Mouse (Mus musculus) kidney, postnatal 0 days (tissue): ENCODE data around the gene Gm20388. TPM values are rescaled to one million over a fixed set of nuclear protein-coding genes. Genes with fewer than 3 reads are reported as not detected.

Experiments used
- ATAC-seq: fragments of 200-750 bp; cut with Nextera tagmentation; replicated peaks from 2 replicates; pipeline ENCODE4 v1.8.0; 2017; ENCODE audit warnings: low read depth, moderate number of reproducible peaks, moderate TSS enrichment, moderate library complexity; ENCODE audit not compliant: low FRiP score
- DNase-seq: peaks from one replicate; pipeline ENCODE4 v3.0.0-alpha.2; 2016; ENCODE audit warnings: low spot score
- H3K27ac ChIP-seq: fragments of 300-500 bp; sonication (generic); 2 replicates; pipeline ENCODE4 v1.5.1; 2014; ENCODE audit warnings: mild to moderate bottlenecking
- H3K27me3 ChIP-seq: fragments of 300-500 bp; sonication (generic); 2 replicates; pipeline ENCODE4 v1.6.1; 2014; ENCODE audit warnings: low read length, mixed read lengths; ENCODE audit not compliant: insufficient read depth
- H3K36me3 ChIP-seq: fragments of 300-500 bp; sonication (generic); 2 replicates; pipeline ENCODE4 v1.6.1; 2014; ENCODE audit warnings: low read length, mixed read lengths; ENCODE audit not compliant: insufficient read depth
- H3K4me1 ChIP-seq: fragments of 300-500 bp; sonication (generic); replicated peaks from 2 replicates; pipeline ENCODE4 v1.6.1; 2014; ENCODE audit warnings: antibody characterized with exemption, low read length, mixed read lengths; ENCODE audit not compliant: insufficient read depth
- H3K4me2 ChIP-seq: fragments of 300-500 bp; sonication (generic); 2 replicates; pipeline ENCODE4 v1.6.1; 2014; ENCODE audit warnings: mild to moderate bottlenecking, low read length, moderate library complexity, mixed read lengths
- H3K4me3 ChIP-seq: fragments of 300-500 bp; sonication (generic); replicated peaks from 2 replicates; pipeline ENCODE4 v1.5.1; 2014; ENCODE audit warnings: low read depth, low read length
- H3K9ac ChIP-seq: fragments of 300-500 bp; sonication (generic); 2 replicates; pipeline ENCODE4 v1.6.1; 2014; ENCODE audit warnings: low read depth, low read length
- H3K9me3 ChIP-seq: fragments of 300-500 bp; sonication (generic); replicated peaks from 2 replicates; pipeline ENCODE4 v1.6.1; 2016; ENCODE audit warnings: low read length, inconsistent platforms, mixed read lengths
- CTCF ChIP-seq: IDR thresholded peaks from 2 replicates; pipeline ENCODE4 v1.5.1; 2016; ENCODE audit warnings: antibody characterized with exemption, low read depth, mild to moderate bottlenecking, moderate library complexity
- WGBS: fragments of 180-500 bp; shearing (Covaris S2); extraction: QIAGEN DNeasy Blood & Tissue Kit; methylation state at CpG from one replicate; pipeline ENCODE4 v1.1.7; 2014; 5-methylcytosine and 5-hydroxymethylcytosine counted together
- polyA plus RNA-seq: library from polyadenylated mRNA; unstranded; fragments of >200 nt; fragmentation: Nextera tagmentation; extraction: Ambion mirVana; gene quantifications from 2 replicates; pipeline ENCODE4 v1.2.1, GENCODE M21; 2015

The Gm20388 gene
- polyA plus RNA-seq, 1 experiment from 2014 or later: not detected

DNA sequence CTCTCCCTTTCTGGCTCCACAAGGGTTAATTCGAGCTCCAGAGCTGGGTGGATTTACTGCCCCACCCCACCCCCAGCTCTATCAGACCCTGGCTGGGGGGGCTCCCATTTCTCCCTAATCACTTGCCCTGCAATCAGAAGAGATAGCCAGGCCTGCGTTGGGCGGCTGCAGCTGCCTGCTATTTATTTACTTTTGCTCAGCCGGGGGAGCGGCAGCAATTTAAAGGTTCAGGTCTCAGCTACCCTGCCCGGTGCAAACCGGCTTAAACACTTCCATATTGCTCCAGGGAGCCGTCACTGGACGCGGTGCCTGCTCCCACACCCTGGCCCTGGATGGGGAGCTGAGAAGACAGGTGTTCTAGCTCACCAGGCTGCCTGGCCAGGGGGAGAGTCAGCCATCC, 1467.0 kb downstream of the Gm20388 start:
- DNase-seq: peak; percentile 75
- WGBS: 7% methylated on average over 10 of the region's 10 CpGs
- no peak overlapping the region for H3K4me2 ChIP-seq
- H3K9me3 ChIP-seq: no peaks in the 10 kb centered on the region
- H3K4me3 ChIP-seq: no peak overlapping the region
- peaks cover 43% of the 10 kb centered on the region for H3K4me1 ChIP-seq
- H3K27me3 ChIP-seq: no peaks in the 10 kb centered on the region
- H3K9ac ChIP-seq: no peak overlapping the region
- ATAC-seq: peak; percentile 37; the same call in 1 of the 2 replicates
- no peak for TF ChIP-seq CTCF
- no peaks in the 10 kb centered on the region for H3K36me3 ChIP-seq
- H3K27ac ChIP-seq: peak overlapping the region; percentile 83; the same call in 1 of the 2 replicates

DNA sequence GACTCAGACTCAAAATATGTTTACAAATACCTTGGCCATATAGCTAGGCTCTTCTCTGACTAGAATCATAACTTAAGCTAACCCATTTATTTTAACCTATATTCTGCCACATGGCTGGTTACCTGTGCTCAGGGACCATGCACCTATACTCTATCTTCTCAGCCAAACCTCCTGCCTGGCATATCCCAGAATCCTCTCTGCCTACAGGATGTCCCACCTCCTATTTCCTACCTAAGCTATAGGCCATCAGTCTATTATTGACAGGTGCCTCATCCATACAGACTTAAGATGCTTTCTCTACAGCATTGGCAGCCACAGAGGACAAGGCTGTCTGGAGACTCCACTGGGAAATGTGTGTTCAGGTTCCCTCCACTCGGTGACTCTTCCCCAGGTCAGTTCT, 1468.7 kb downstream of the Gm20388 start:
- no peak for DNase-seq
- no peaks in the 10 kb centered on the region for H3K27me3 ChIP-seq
- no peak overlapping the region for H3K27ac ChIP-seq
- no peak overlapping the region for H3K4me3 ChIP-seq
- ATAC-seq: no peak
- TF ChIP-seq CTCF: no peak
- peaks cover 46% of the 10 kb centered on the region for H3K4me1 ChIP-seq
- no peak overlapping the region for H3K9ac ChIP-seq
- H3K36me3 ChIP-seq: no peaks in the 10 kb centered on the region
- H3K4me2 ChIP-seq: no peak overlapping the region
- H3K9me3 ChIP-seq: no peaks in the 10 kb centered on the region
- WGBS: 78% methylated on average over 1 of the region's 1 CpGs

DNA sequence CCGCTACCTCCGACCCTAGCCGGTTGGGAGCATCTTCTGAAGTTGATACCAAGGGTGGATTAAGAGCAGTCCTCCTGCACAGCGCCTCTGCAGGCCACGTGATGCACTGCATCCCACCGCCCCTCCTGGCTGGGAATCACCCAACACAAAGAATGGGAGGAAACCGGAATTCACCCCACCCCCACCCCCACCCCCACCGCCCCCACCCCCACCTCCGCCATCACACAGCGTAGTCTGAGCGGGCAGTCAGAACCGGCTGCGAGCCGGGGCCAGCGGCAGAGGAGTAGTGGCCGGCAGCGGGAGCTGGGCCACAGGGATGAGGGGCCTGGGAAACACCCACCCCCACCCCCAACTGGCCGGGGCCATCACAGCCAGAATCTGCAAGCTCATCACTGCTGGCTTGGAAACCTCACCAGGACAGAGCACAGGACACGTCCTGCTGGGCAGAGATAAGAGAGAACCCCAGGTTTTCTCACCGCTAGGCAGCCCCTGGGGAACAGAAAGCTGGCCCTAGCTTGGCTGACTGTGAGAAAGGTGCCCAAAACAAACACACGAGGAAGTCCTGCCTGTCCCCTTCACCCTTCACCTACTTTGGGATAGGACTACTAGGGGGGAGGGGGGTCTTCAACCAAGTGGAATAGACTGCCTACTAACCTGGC, 1472.1 kb downstream of the Gm20388 start:
- peak; percentile 84 for TF ChIP-seq CTCF
- peak; percentile 92 for DNase-seq
- Histone ChIP-seq H3K4me3 (no peak overlapping the region), H3K4me2 (peak overlapping the region; percentile 44), H3K27ac (peak overlapping the region; percentile 43), H3K27me3 (no peaks in the 10 kb centered on the region), H3K9me3 (no peaks in the 10 kb centered on the region), H3K36me3 (no peaks in the 10 kb centered on the region), H3K4me1 (peaks cover 22% of the 10 kb centered on the region), H3K9ac (peak overlapping the region; percentile 25; the same call in 1 of the 2 replicates)
- peak; percentile 58 for ATAC-seq
- WGBS: under 1% methylated on average over 18 of the region's 21 CpGs

DNA sequence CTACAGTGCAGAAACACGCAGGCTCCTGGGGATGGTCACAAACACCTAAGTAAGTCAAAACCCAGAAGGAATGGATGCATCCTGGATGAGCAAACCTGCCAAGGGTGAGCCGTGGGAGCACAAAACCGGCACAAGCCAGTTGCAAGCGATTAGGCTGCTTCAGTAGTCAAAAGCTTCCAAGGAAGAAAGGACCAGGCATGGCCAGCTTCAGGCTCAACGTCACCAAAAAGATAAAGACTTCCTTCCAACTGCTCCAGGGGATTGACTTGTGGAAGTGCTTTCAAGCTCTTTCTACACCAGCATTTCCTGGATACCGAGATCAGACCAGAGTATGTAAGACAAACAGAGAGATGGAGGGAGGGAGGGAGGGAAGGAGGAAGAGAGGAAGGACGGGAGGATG, 1474.9 kb downstream of the Gm20388 start:
- Histone ChIP-seq H3K27me3 (no peaks in the 10 kb centered on the region), H3K9ac (no peak overlapping the region), H3K4me3 (no peak overlapping the region), H3K4me1 (peaks cover 11% of the 10 kb centered on the region), H3K36me3 (no peaks in the 10 kb centered on the region), H3K4me2 (no peak overlapping the region), H3K27ac (no peak overlapping the region), H3K9me3 (no peaks in the 10 kb centered on the region)
- DNase-seq: no peak
- WGBS: 38% methylated on average over 7 of the region's 7 CpGs
- no peak for TF ChIP-seq CTCF
- no peak for ATAC-seq

DNA sequence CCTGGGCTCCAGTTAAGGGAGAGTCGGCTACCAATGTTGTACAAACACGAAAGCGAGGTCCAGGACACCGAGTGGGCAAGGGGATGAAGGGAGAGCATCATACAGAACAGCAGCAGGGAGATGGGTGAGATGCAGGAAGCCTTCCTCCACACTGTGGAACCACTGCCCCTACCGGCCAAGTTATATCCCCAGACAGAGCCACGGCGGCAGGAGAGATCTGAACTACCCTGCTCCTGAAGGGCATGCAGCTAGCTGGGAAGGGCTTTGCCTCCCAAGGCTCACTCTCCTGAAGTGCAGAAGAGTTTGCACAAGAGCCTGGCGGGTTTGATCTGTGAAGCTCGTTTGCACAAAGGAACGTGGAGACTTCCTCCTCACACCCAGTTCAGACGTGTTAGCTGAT, 1480.0 kb downstream of the Gm20388 start:
- Histone ChIP-seq H3K36me3 (no peaks in the 10 kb centered on the region), H3K9me3 (no peaks in the 10 kb centered on the region), H3K4me3 (no peak overlapping the region), H3K27me3 (peaks cover 11% of the 10 kb centered on the region), H3K27ac (0 out of 2 replicates have a peak overlapping the region, but pooled peaks have one; percentile 55), H3K4me2 (no peak overlapping the region), H3K9ac (no peak overlapping the region), H3K4me1 (peaks cover 19% of the 10 kb centered on the region)
- ATAC-seq (no peak), DNase-seq (peak; percentile 82)
- WGBS: 15% methylated on average over 11 of the region's 11 CpGs
- TF ChIP-seq CTCF: peak; percentile 84

DNA sequence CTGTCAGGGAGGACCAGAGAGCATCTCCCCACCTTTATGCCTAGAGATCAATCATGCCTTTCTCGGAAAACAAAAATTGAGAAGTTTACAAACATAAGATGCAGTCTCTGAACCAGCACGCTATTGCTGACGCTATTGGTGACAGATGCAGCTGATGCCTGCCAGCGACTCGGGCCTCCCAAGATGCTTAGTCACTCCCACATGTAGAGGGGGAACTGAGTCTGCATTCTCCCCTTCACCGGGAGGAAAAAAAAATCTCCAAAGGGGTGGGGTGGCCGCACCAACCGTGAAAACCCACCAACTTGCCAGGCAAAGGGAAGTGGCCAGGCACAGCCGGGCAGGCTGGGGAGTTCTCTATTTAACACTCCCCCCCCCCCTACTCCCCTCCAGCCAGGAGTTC, 1480.6 kb downstream of the Gm20388 start:
- H3K36me3 ChIP-seq: no peaks in the 10 kb centered on the region
- H3K4me3 ChIP-seq: no peak overlapping the region
- TF ChIP-seq CTCF: no peak
- 0 out of 2 replicates have a peak overlapping the region, but pooled peaks have one; percentile 8 for H3K4me2 ChIP-seq
- H3K9ac ChIP-seq: 0 out of 2 replicates have a peak overlapping the region, but pooled peaks have one; percentile 23
- peak overlapping the region; percentile 55; the same call in 1 of the 2 replicates for H3K27ac ChIP-seq
- H3K27me3 ChIP-seq: peaks cover 11% of the 10 kb centered on the region
- H3K9me3 ChIP-seq: no peaks in the 10 kb centered on the region
- ATAC-seq (no peak), DNase-seq (peak; percentile 26)
- peaks cover 19% of the 10 kb centered on the region for H3K4me1 ChIP-seq
- WGBS: 16% methylated on average over 9 of the region's 9 CpGs
